Mouse (Mus musculus) gastrocnemius, adult 2 months (tissue): ENCODE data around the gene Gm14085. TPM values are rescaled to one million over a fixed set of nuclear protein-coding genes. Genes with fewer than 3 reads are reported as not detected.
A peak's percentile ranks its signal among the peaks of the same experiment; 100 is the strongest.
"Not testable (repeated sequence)": the region's sequence is repeated elsewhere in the genome, so short reads cannot be mapped to it uniquely, and the experiment has no call there.

Experiments used
- DNase-seq: peaks from one replicate; pipeline ENCODE4 v3.0.0; 2022
- H3K27ac ChIP-seq: fragments of 200-600 bp; 2 replicates; pipeline ENCODE4 v1.8.1; 2022; ENCODE audit warnings: mild to moderate bottlenecking
- H3K4me3 ChIP-seq: fragments of 200-600 bp; 2 replicates; pipeline ENCODE4 v1.8.1; 2022; ENCODE audit warnings: mild to moderate bottlenecking, moderate library complexity
- CTCF ChIP-seq: fragments of 200-600 bp; IDR thresholded peaks from 2 replicates; pipeline ENCODE4 v1.8.1; 2022; ENCODE audit warnings: antibody characterized with exemption, mild to moderate bottlenecking, moderate library complexity
- intact Hi-C: fragments of 180-260 bp; cut with DNase I; formaldehyde crosslinking; loops from one replicate; pipeline ENCODE4 v1.15.1; 2025
- total RNA-seq, 2 experiments: library from RNA; stranded (reverse); gene quantifications; 2 replicates each; pipeline ENCODE4 v1.2.3; 2021

Gene Gm14085
- total RNA-seq, 2 experiments from 2014 or later = 0.08 to 0.20 TPM

DNA sequence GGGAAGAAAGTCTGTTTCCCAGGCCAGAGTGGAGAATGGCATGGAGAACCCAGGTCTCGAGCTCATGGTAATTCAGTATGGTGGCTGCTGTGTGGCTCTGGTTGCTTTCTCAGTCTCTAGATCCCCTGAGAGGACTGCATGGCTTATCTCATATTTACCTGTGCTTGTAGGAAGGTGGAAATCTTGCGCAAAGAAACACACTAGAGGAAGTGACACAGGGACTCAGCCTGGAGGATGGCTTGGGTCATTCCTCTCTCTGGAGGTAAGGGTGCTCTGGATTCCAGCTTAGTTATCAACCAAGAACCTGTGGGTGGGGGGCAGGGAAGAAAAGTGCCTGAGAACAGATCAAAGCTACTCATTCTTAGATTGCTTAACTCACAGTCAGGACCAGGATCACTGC, 1.9 kb downstream of the Gm14085 start:
- intact Hi-C loops = no loop called here
- TF ChIP-seq CTCF = no peak
- Histone ChIP-seq H3K4me3 (no peak overlapping the region), H3K27ac (no peak overlapping the region)
- DNase-seq = no peak

DNA sequence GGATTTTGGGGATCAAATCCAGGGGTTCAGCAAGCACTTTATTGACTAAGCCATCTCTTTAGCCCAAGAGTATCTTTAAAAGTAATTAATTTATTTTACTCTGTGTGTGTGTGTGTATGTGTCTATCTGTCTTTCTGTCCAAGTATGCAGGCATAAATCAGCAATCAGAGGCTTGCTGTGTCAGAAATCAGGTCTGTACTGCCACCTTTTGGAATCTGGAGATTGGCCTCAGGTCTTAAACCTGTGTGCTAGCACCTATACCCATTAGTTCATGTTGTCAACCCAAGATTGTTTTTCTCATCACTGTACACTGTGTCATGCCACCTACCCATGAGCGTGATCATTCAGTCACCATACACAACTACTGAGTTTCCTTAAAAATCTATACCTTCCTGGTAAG, 45.0 kb downstream of the Gm14085 start:
- intact Hi-C loops, DNase-seq, H3K4me3 ChIP-seq, H3K27ac ChIP-seq: not testable (repeated sequence)

DNA sequence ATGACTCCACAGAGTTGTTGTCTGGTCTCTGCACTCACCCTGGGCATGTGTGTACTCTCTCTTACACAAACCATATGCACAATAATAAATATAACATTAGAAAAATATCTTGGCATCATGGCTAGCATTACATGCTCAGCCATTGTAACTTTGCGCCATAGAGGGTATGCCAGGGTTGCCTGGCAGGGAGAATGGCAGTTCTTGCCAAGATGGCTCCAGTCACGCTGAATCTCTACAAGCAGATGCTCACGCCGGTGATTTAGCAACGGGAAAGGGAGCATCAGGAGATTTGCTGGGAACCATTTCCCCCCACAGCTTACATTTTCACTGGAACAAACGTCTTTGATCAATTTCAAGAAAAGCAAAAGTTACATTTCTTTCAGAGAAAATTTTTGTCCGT, 46.5 kb downstream of the Gm14085 start:
- intact Hi-C loops = no loop called here
- Histone ChIP-seq H3K27ac (no peak overlapping the region), H3K4me3 (no peak overlapping the region)
- no peak for TF ChIP-seq CTCF
- DNase-seq = no peak

DNA sequence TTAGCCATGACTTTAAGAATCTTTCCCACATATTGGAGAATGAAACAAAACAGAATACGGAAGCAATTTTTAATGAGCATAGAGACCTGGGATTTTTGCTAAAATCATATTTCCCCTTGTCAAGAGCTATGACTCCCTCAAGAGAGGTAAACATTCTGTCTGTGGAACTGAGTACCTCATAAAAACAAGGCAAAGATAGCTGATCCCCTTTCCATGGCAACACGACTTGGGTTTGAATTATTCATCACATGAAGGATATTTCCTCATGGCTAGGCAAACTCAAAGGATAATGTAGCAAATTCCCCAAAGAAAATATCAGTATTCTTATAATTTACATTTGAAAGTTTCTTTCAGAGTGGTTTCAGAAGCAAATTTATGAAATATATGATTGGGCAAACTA, 47.0 kb downstream of the Gm14085 start:
- TF ChIP-seq CTCF = no peak
- intact Hi-C loops = no loop called here
- Histone ChIP-seq H3K4me3 (no peak overlapping the region), H3K27ac (no peak overlapping the region)
- no peak for DNase-seq

DNA sequence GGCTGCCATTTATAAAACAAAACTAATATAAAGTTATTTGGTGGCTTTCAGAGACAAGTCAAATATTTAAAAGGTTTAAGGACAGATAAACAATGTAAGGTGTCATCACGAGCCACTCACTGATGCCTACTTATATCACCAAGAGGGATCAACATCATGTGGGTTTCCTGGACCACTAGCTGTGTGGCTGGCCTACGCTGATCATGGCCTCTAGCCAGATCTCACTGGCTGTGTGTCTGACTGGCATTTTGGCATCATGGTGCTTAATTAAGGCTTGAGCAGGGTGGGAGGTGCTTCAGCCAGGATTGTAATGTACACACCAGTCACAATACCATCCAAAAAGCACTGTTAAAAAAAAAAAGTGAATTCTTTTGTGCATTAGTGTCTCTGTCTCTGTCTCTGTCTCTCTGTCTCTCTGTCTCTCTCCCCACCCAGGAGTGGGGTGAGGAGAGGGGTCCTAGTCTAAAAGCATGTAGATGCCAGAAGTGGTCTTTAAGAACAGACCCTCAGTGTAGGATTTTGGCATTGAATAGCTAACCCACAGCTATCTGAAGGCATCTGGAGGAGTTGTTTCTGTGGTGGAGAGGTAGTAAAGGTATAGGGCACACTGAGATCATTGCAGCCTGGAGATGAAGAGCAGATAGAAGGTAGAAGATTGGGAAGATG, 47.5 kb downstream of the Gm14085 start:
- Histone ChIP-seq H3K4me3 (no peak overlapping the region), H3K27ac (no peak overlapping the region)
- DNase-seq = no peak
- intact Hi-C loops = no loop called here
- TF ChIP-seq CTCF = no peak

DNA sequence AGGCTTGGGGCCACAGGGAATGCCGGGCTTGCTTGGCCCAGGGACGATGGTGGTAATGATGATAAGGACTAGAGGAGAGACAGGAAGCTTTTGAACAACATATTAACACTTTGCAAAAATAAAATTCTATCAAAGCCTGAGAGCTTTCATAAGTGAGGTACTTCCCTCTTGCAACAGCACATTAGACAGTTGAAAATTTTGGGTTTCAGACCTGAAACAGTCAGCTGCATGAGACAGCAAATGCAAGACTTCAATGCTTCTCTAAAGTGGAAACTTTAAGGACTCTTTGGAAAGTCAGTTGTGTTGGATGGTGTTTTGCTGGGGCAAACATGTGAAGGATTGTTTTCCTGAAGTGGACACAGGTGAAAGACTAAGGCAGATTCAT, 48.1 kb downstream of the Gm14085 start:
- TF ChIP-seq CTCF = no peak
- intact Hi-C loops = no loop called here
- DNase-seq = no peak
- H3K4me3 ChIP-seq = no peak overlapping the region
- no peak overlapping the region for H3K27ac ChIP-seq

DNA sequence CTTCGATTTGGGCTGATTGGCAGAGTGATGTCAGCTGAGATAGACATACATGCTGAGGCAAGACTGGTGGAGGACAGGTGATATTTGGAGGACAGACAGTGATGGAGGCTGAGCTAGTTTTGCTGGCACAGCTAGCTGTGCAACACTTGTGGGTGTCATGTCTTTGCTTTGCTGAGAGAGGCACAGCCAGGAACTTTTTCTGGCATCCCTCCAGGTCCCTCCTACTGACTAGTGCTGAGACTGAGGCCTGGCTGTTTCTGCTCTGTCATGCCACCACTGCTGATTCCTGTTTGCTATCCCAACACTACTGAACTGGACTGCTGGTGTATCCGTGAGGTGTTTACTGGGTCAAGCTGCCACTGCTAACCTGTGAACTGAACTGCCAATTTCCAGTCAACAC, 48.6 kb downstream of the Gm14085 start:
- DNase-seq = peak; percentile 29
- no peak overlapping the region for H3K27ac ChIP-seq
- TF ChIP-seq CTCF = no peak

GRCm38 (mm10) chr2:122534671-122535070, 49.9 kb downstream of the Gm14085 start:
- TF ChIP-seq CTCF = no peak
- intact Hi-C loops = no loop called here
- DNase-seq = no peak
- H3K27ac ChIP-seq = no peak overlapping the region
- H3K4me3 ChIP-seq = no peak overlapping the region

More for the DNA sequence above, 48.6 kb downstream of the Gm14085 start:
- H3K4me3 ChIP-seq = no peak overlapping the region
- intact Hi-C loops = no loop called here

- peak; percentile 52 for DNase-seq
- no peak overlapping the region for H3K27ac ChIP-seq
- no peak overlapping the region for H3K4me3 ChIP-seq
- peak; percentile 76 for TF ChIP-seq CTCF
- intact Hi-C loops = loop anchor here (1.0 kb wide), 2 partner anchors 177 to 210 kb away; no protein-coding TSS in a partner anchor
Measured at GRCm38 (mm10) chr2:122558317-122558716, 73.6 kb downstream of the Gm14085 start.

DNA sequence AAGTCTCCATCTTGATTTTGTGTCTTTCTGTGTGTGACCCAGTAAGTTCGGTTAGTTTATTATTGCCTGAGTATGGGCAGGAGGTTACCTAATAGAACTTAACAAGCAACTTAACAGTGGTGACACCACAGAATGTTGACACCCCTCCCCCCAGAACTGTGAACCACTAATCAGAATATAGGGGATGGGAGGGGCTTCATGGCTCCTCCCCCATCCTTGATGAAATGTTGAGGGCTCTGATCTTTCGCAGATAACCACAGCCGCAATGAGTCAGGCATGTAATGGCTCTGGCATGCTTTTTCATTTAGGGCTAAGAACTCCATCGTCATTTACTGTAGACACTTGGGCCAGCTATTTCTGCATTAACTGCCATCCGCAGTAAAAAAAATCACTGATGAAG, 76.5 kb downstream of the Gm14085 start:
- no peak for TF ChIP-seq CTCF
- H3K27ac ChIP-seq = no peak overlapping the region
- intact Hi-C loops = no loop called here
- no peak for DNase-seq
- no peak overlapping the region for H3K4me3 ChIP-seq

DNA sequence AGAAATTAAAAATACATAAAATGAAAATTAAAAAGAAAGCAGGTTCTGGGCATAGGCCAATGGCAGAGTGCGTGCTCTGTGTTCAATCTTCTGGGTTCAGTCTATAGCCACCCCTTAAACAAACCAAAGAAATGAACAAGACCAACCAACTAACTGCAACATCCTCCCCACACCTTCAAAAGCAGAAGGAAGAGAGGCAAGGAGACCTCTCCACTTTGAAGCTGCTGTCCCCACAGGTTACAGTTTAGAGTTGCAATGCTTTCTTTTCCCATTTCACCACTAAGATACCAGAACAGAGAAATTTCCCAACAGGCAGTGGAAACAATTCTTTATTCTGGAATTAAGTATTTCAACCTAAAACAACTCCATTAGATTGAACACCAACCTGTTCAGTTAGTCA, 77.5 kb downstream of the Gm14085 start:
- intact Hi-C loops = no loop called here
- Histone ChIP-seq H3K27ac (no peak overlapping the region), H3K4me3 (no peak overlapping the region)
- no peak for DNase-seq
- TF ChIP-seq CTCF = no peak

- peak; percentile 64 for DNase-seq
Measured at GRCm38 (mm10) chr2:122569439-122569838, 84.7 kb downstream of the Gm14085 start.

DNA sequence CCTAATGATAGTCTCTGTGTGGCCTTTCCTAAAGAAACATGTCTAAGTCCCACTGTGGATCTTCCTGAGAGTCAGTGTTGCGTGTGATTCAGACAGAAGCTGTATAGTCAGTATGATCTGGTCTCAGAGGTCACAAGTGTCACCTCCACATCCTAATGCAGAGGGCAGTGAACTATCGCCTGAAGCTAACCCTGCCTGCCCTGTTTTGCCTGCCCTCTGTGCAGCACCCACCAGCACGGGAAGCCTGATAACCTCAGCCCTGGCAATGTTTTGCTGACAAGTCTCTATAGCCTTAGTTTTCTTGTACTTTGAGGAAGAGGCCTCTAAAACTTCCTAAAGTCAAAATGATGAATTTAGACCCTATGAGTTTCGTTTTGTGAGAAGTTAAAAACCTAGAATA, 85.7 kb downstream of the Gm14085 start:
- TF ChIP-seq CTCF = no peak
- H3K4me3 ChIP-seq = no peak overlapping the region
- no peak for DNase-seq
- H3K27ac ChIP-seq = no peak overlapping the region
- intact Hi-C loops = loop anchor here (5.0 kb wide), 1 partner anchor 42 kb away; the partner anchor contains the start of gene Gatm

More at GRCm38 (mm10) chr2:122569439-122569838, 84.7 kb downstream of the Gm14085 start:
- intact Hi-C loops = loop anchor here (1.0 kb wide), 1 partner anchor 60 kb away; no protein-coding TSS in a partner anchor
- Histone ChIP-seq H3K27ac (no peak overlapping the region), H3K4me3 (no peak overlapping the region)
- peak; percentile 84 for TF ChIP-seq CTCF

- DNase-seq = no peak
Measured at GRCm38 (mm10) chr2:122571326-122571725, 86.6 kb downstream of the Gm14085 start.

More at GRCm38 (mm10) chr2:122571326-122571725, 86.6 kb downstream of the Gm14085 start:
- intact Hi-C loops = loop anchor here (5.0 kb wide), 1 partner anchor 41 kb away; the partner anchor contains the start of gene Gatm
- TF ChIP-seq CTCF = no peak
- no peak overlapping the region for H3K4me3 ChIP-seq
- H3K27ac ChIP-seq = no peak overlapping the region
